Mouse (Mus musculus) layer of hippocampus, adult 18-20 months (tissue): Measurements from ENCODE around the gene Cnga3. TPM values are rescaled to one million over a fixed set of nuclear protein-coding genes. Genes with fewer than 3 reads are reported as not detected.

Experiments
- DNase-seq, 2 experiments: peaks; one replicate each; pipeline ENCODE4 v3.0.0; 2022; ENCODE audit warnings: low spot score in 2 of 2
- total RNA-seq, 2 experiments: library from RNA; stranded (reverse); gene quantifications; 2 replicates each; pipeline ENCODE4 v1.2.3; 2021

Cnga3 gene
- total RNA-seq, 2 experiments from 2014 or later, result 0.38 to 1.5 TPM

DNA sequence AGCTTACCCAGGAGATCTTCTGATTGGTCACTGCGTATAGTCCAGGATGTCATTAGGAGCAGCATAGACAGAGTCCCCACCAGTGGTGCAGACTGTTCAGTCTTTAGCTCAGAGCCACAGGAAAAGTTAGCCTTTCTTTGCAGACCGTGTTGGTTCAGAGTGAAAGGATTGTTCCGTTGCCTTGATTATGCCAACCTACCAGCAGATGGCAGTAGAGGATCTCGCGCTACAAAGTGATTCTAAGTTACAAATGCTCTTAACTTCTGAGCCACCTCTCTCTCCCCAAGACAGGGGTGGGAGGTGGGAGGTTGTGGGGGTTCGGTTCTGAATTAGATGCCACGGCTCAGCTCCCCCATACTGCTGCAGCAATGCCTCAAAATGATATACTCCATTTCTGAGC, 58.2 kb downstream of the Cnga3 start:
- DNase-seq, result peak; percentile 64 to 83

DNA sequence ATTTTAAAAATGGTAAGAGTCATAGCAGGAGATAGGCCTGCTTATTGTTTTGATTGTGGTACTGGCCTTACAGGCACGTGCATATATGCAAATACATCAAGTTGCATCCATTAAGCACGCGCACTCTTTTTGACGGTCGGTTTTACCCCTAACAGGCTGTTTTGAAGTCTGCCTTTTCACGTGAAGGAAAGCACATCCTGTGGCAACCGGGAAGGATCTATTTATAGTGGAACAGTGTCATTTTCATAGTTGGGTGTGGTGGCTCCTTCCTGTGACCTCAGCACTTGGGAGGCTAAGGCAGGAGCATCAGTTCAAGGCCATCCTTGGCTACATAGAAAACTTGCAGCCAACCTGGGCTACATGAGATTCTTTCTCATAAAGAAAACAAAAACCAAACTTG, 72.3 kb downstream of the Cnga3 start:
- DNase-seq, result no peak

DNA sequence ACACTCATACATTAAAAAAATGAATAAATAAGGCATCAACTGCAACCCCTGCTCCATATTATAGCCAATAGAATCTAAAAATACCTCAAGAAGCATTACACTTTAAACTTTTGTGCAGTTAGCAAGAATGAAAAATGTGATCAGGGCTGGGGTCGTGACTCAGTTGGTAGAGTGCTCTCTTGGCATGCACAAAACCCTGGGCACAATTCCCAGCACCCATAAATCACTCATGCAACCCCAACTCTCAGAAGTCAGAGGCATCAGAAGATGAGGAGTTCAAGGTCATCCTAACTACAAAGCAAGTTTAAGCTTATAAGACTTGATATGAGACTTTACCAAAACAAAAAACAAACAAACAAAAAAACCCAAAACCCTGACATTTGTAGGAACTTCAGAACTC, 73.5 kb downstream of the Cnga3 start:
- no peak for DNase-seq

DNA sequence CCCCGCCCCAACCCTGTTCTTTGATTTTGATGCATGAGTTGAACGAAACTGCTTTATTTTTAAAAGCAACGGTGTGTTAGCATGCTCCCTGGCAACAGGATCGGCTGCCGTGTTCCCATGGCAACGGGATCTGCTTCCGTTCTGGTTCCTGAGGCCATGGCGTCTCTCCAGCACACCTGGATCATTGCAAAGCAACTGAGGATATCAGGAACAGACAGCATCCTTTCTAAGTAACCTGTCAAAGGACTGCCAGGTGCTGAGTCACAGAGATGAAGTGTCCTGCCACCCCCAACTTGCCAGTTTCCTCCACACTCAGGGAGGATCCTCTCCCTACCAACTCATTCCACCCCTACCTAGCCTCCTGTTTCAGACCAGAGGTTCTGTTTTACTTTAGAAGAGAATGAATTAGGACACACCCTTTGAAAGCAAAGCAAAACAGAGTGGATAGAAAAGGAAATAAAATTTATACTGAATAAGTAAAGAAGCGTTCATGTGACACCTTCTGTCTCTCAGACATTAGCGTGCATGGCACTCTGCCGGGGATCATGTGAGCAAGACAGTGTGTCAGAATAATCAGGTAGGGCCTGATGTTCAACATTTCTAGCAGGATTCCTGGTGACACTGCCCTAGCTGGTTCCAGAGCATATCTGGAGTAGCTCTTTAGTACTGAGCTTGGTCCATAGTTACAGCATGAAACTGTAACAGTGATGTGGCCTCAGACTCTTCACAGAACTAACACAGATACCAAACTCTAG, 74.1 kb downstream of the Cnga3 start:
- peak; percentile 37 to 81 for DNase-seq

DNA sequence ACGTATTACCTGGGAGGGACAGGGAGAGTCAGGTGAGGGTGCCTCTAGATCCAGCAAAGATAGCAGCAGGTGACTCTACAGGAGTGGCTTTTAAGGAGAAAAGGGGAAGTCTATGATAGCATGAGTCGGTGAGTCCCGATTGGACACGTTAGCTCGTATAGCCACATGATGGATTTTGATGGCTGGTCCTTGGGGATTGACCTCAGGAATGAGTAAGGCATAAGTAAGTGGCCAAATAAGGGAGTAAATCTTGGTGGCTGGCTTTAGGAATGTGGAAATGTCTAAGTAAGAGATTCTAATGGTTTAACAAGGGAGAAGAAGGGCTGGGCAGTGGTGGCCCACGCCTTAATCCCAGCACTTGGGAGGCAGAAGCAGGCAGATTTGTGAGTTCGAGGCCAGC, 74.7 kb downstream of the Cnga3 start:
- DNase-seq, result no peak

DNA sequence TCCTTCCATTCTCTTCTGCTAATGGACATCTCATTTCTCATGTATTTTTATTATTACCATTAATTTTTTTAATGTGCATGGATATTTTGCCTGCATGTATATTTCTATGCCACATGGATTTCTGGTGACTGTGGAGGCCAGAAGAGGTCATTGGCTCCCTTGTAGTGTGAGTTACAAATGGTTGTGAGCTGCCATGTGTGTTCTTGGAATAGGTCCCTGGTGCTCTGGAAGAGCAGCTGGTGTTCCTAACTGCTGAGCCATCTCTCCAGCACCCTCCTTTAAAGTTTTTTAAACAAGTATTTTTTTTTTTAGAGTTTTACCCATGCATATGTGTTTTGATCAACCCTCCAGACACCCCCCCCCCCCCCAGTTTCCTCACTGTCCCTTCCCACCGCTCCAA, 82.2 kb downstream of the Cnga3 start:
- DNase-seq, result no peak

DNA sequence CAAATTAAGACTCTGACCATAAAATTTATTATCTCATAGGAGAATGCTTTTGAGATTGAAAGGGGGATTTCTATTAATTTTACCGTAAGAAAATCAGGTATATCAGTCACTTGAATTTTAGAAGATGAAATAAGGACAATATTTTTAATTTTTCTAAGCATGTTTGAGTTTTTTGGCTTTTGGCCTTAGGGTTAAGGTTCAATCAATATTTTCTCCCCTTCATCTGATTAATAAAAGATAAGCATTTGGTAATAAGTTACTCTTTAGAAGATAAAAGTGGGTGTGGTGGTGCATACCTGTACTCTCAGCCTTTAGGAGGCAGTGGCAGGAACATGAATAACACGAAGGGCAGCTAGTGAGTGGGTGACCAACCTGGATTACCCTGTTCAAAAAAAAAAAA, 84.7 kb downstream of the Cnga3 start:
- no peak for DNase-seq

DNA sequence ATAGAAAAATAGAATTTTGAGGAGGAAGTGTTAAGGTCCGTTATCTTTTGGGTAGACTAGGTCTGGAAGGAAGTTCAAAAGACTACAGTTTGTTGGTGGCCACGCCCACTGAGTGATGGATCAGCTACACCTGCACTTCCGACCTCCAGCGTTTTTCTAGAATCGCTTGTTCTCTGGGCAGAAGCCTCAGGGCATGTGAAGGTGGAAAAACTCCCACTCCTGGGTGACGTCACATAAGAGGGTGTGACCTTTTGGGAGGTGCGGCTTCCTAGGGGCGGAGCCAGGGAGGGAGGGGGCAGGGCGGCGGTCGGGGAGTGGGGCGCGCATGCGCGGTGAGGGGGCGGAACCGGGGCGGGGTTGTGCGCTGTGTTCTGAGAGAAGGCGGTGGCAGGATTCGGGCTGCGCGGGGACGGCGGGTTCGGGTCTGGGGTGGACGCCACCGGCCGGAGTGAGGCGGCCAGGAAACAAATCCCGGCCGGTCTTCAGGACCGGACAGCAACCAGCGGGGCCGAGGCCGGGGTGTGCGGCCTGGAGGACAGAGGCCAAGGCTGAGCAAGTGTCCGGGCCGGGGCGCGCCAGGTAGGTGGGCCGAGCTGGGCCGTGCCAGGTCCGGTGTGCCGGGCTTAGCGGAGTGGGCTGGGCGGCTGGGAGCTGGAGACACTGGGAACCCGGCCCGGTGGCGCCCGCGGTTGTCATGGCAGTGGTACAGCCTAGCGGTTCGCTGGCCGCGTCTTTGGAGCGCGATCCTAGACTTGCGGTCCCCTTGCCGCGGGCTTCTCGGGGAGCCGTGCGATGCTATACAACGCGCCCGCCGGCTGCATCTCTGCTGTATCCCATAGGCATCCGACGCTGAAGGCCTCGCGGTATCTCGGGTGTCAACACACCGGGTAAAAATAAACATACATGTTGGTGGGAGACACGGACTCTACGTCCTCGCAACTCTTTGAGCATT, 85.6 kb downstream of the Cnga3 start, which contains the start of gene Inpp4a:
Gene Inpp4a, plus strand, starts transcription at position 326 of the 952 bp plus-strand sequence.
- peak; percentile 85 to 91 for DNase-seq

DNA sequence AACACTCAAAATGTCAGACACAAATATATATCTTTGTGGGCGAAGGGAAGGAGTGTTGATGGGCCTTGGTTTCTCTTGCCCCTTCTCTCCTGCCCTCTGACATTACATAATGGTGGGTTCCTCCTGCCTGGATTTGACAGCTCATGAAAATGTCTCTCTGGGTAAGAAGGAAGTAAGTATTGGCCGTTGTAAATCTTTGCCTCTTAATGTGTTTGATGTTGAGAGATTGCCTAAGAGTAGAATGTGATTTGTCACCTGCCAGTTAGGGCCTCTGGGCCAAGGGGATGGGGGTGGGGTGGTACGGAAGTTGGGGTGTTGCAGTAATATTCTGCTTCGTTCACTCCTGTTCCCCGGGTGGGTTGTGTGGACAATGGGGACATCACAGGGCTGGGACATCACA, 86.4 kb downstream of the Cnga3 start:
- DNase-seq, result no peak

DNA sequence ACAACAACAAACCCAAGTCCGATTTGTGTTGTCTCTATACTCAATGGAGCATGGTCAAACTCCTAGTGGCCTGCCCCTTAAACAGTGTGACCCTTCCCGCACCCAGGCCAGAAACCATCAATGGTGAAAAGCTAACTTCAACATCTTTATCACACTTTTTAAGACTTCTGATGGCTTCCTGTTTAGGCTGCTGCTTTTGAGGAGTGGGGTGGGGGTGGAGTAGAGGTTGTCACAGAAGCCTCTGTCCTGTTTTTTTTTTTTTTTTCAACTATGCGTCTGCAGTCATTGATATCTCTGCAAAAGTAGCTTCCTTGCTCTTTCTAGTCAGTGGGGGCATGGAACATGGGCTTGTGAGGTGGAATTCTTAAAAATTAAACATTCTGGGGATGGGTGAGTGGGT, 88.6 kb downstream of the Cnga3 start:
- DNase-seq, result no peak

DNA sequence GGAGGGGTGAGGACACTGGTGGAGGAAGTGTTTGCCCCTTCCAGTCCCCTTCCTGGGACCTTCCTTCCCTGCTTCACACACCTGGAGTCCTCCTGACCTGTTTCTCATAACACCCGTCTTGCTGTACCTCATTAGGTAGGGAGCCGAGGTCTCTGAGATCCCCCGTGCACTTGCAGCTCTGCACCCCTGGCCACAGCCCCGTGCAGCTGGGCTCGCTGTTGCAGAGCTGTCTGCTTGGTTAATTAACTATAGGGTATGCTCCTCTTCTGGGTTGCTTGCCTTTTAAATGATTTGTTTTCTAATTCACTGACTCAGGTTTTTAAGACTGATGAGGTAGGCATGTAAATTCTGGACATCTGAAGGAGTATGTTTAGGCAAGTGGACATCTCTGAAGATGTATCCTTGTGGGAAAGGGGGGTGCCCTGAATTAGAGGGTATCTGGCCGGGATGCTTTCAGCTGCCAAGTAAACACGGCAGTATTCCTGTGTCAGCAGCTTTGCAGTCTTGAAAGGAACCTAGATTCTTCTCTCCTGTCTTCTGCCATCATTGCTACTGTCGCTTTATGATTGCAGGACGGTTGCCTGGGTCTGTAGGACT, 91.6 kb downstream of the Cnga3 start:
- no peak for DNase-seq

DNA sequence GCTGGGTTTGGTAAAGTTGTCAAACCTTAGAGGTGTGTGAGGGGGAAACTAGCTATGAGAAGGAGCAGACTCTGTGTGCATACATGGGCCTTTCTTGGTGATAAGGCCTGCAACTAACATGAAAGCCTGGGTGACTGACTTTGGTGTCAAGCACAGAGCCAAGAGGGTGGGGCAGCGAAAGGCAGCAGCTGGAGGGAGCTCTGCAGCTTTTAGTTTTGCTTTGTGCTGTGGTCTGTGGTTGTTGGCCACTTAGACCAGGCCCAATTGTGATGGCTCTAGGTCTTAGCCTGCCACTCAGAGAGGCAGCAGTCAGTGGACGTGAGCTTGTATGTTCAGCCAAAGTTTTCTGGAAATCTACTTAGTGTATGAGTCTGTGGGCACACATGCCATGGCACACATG, 93.4 kb downstream of the Cnga3 start:
- DNase-seq, result no peak

DNA sequence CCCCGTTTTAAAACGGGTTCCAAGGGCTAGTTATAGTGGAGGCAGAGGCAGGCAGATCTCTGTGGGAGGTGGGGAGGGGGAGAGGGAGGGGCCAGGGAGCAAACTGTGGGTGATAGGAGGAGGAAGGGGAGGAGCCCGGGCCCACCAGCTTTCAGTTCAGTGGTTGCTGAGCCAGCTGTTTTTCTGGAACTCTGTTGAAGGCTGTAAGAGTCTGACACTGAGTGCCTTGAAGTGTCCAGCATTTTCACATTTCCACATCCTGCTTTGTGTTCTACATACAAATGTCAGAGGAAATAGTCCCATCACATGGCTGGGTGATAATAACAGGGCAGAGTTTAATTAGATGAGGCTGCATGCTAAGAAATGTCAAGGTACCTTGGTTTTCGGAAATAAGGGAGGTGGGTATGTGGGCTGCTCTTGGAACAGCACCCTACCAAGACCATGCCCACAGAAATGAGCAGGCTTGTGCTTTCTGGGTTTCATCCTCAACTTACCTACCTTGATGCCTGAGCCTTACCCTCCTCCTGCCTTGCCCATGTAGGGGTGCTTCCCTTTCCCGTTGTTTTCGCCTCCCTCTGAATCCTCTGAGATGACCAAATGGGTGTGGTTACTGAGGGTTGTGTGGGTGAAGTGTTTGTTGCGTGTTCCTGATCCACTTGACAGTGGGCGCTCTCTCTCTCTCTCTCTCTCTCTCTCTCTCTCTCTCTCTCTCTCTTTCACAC, 93.9 kb downstream of the Cnga3 start:
- DNase-seq, result no peak

DNA sequence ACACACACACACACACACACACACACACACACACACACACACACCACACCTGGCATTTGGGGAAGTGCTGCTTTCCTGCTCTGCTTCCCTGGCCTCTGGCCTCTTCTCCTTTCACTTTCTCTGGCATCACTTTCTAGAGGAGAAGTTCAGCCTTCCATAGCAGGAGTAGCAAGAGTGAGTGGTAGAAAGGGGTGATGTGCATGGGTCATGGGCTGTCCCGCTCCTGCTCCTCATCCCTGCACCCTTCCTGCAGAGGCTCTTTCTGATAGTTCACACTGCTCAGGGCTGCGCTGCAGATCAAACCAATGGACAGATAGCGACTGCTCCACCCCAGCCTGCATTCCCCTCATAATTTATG, 94.5 kb downstream of the Cnga3 start:
- DNase-seq, result no peak

DNA sequence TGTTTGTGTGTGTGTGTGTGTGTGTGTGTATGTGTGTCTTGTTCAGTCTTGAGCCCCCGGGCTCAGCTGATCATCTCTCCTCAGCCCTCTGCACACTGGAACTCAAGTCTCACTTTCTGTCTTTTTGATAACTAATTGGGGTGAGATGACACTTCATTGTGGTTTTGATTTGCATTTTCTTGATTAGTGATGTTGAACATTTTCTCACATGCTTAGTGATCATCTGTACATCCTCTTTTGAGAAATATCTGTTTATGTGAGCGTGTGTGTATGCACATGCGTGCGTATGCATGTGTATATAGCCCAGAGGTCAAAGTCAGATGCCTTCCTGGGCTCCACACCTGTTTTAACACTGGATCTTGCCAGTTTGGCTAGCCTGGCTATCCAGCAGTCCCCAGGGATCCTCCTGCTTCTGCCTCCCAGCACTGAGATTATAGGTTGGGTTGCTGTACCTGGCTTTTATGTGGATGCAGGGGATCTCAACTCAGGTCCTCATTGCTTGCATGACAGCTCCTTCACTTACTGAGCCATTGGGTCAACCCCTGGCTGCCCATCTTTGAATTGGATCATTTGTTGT, 95.8 kb downstream of the Cnga3 start:
- no peak for DNase-seq

Other genes with a start within 250 kb of the Cnga3 start
- gene Vwa3b, start 187.8 kb upstream of the Cnga3 start, total RNA-seq, result 10 to 100 TPM; 21.2 to 22.6 TPM
- 100 to 1,000 TPM; 170 to 175 TPM for gene Inpp4a, start 85.4 kb downstream of the Cnga3 start, total RNA-seq
- gene Coa5, start 215.7 kb downstream of the Cnga3 start, total RNA-seq, result 10 to 100 TPM; 61.8 to 64.0 TPM
- 10 to 100 TPM; 58.8 to 59.5 TPM for gene Unc50, start 215.7 kb downstream of the Cnga3 start, total RNA-seq